Mouse (Mus musculus) limb, embryonic 13.5 days (tissue): ENCODE data around the gene Trpm2. TPM values are rescaled to one million over a fixed set of nuclear protein-coding genes. Genes with fewer than 3 reads are reported as not detected.
"Not testable (repeated sequence)": the region's sequence is repeated elsewhere in the genome, so short reads cannot be mapped to it uniquely, and the experiment has no call there.

ENCODE experiments used
- ATAC-seq: fragments of 200-750 bp; cut with Nextera tagmentation; 2 replicates; pipeline ENCODE4 v1.8.0; 2017; ENCODE audit warnings: low read depth, moderate number of reproducible peaks, moderate TSS enrichment; ENCODE audit not compliant: low FRiP score
- H3K27ac ChIP-seq: fragments of 300-500 bp; sonication (generic); 2 replicates; pipeline ENCODE4 v1.5.1; 2015; ENCODE audit warnings: inconsistent platforms, mild to moderate bottlenecking, moderate library complexity
- H3K27me3 ChIP-seq: fragments of 300-500 bp; sonication (generic); 2 replicates; pipeline ENCODE4 v1.6.1; 2015; ENCODE audit warnings: mild to moderate bottlenecking, inconsistent platforms
- H3K36me3 ChIP-seq: fragments of 300-500 bp; sonication (generic); 2 replicates; pipeline ENCODE4 v1.6.1; 2015; ENCODE audit warnings: inconsistent platforms, mild to moderate bottlenecking, moderate library complexity
- H3K4me1 ChIP-seq: fragments of 300-500 bp; sonication (generic); 2 replicates; pipeline ENCODE4 v1.6.1; 2015; ENCODE audit warnings: inconsistent platforms
- H3K4me2 ChIP-seq: fragments of 300-500 bp; sonication (generic); replicated peaks from 2 replicates; pipeline ENCODE4 v1.6.1; 2015; ENCODE audit warnings: inconsistent platforms, mild to moderate bottlenecking, moderate library complexity
- H3K4me3 ChIP-seq: fragments of 300-500 bp; sonication (generic); 2 replicates; pipeline ENCODE4 v1.5.1; 2015; ENCODE audit warnings: moderate library complexity, mild to moderate bottlenecking, inconsistent platforms
- H3K9ac ChIP-seq: fragments of 300-500 bp; sonication (generic); 2 replicates; pipeline ENCODE4 v1.6.1; 2015; ENCODE audit warnings: mild to moderate bottlenecking, inconsistent platforms
- H3K9me3 ChIP-seq: fragments of 300-500 bp; sonication (generic); 2 replicates; pipeline ENCODE4 v1.6.1; 2016; ENCODE audit warnings: inconsistent platforms
- WGBS: fragments of 180-500 bp; shearing (Covaris S2); methylation state at CpG from one replicate; pipeline ENCODE4 v1.1.7; 2015; 5-methylcytosine and 5-hydroxymethylcytosine counted together
- polyA plus RNA-seq: library from polyadenylated mRNA; unstranded; fragments of >200 nt; fragmentation: Nextera tagmentation; extraction: Ambion mirVana; gene quantifications from 2 replicates; pipeline ENCODE4 v1.2.1, GENCODE M21; 2015

Trpm2 gene
- 0.28 and 0.29 TPM in 2 replicates for polyA plus RNA-seq

DNA sequence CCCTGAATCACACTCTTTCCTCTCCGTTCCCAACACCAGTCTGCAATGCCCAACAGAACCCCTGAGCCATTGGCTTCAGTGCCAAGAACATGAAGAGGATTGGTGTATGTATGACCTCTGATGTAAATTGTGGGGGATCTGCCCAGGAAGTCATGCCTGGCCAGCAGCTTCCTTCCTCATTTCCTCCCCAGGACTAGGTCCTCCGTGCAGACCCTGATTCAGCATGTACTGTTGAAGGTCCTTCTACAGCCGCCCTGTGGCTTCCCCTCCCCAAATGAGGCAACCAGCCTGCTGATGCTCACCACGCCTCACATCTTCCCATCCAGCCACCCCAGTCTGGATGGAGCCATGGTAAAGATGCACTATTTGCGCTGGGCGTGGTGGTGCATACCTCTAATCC, at the start of gene Trpm2:
TSS of gene Trpm2 (minus strand) at position 83 of the 400 bp plus-strand sequence.
- no peaks in the 10 kb centered on the region for H3K36me3 ChIP-seq
- 0 out of 2 replicates have a peak, but pooled peaks cover 11% of the 10 kb centered on the region for H3K4me1 ChIP-seq
- ATAC-seq: no peak
- no peaks in the 10 kb centered on the region for H3K9me3 ChIP-seq
- peak within 1 kb of the TSS; percentile 41 for H3K4me3 ChIP-seq
- H3K9ac ChIP-seq: peak within 1 kb of the TSS; percentile 63
- H3K4me2 ChIP-seq: peak within 1 kb of the TSS; percentile 71
- WGBS: 86% methylated on average over 6 of the region's 6 CpGs
- H3K27me3 ChIP-seq: peaks cover 35% of the 10 kb centered on the region
- H3K27ac ChIP-seq: no peak within 1 kb of the TSS

GRCm38 (mm10) chr10:78019984-78020383, 49.6 kb upstream of the Trpm2 start:
- H3K9ac ChIP-seq, H3K27ac ChIP-seq, H3K27me3 ChIP-seq, ATAC-seq, H3K4me1 ChIP-seq, H3K4me3 ChIP-seq, H3K4me2 ChIP-seq, H3K9me3 ChIP-seq, H3K36me3 ChIP-seq: not testable (repeated sequence)
- WGBS: 95% methylated on average over 7 of the region's 11 CpGs

DNA sequence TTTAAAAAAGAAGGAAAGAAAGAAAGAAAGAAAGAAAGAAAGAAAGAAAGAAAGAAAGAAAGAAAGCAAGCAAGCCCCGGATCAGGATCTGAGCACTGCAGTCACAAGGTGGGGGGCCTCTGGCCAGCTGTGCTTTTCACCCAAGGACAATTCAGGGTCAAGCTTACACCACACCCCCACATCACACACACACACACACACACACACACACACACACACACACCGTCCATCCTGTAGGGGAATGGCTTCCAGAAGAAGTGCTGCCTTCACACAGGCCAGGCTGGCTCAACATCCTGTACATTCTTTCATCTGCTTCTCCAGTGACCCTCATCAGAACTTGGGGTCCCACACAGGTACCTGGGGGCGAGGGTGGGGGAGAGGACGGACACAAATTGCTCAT, 48.9 kb upstream of the Trpm2 start:
- no peak overlapping the region for H3K27ac ChIP-seq
- no peak overlapping the region for H3K9ac ChIP-seq
- no peaks in the 10 kb centered on the region for H3K36me3 ChIP-seq
- no peak overlapping the region for H3K4me2 ChIP-seq
- WGBS: 83% methylated on average over 4 of the region's 4 CpGs
- no peaks in the 10 kb centered on the region for H3K27me3 ChIP-seq
- H3K9me3 ChIP-seq: peaks cover 5% of the 10 kb centered on the region; the same call in 1 of the 2 replicates
- ATAC-seq: no peak
- H3K4me1 ChIP-seq: no peaks in the 10 kb centered on the region
- no peak overlapping the region for H3K4me3 ChIP-seq

DNA sequence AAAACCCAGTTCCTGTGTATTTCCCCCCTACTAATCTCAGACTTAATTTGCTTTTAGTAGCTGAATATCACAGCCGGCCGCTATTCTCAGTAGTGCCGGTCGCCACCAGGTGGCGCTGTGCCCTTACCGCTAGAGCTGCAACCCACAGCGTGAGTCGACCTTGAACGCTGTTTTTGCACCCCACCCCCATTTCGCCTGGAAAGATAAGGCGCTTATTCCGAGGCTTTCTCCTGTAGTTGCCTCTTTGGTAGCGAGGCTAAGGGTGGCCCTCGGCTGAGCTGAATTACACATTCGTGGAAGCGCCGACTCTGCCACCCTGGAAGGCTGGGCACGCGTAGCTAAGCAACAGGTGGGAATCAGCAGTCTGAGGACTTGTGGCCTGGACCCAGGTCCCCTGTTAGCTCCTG, 48.4 kb upstream of the Trpm2 start:
- Histone ChIP-seq H3K27ac (no peak overlapping the region), H3K27me3 (no peaks in the 10 kb centered on the region), H3K9ac (no peak overlapping the region), H3K36me3 (no peaks in the 10 kb centered on the region), H3K9me3 (peaks cover 6% of the 10 kb centered on the region; the same call in 1 of the 2 replicates), H3K4me2 (peak overlapping the region; percentile 63), H3K4me3 (peak overlapping the region; percentile 25; the same call in 1 of the 2 replicates), H3K4me1 (no peaks in the 10 kb centered on the region)
- WGBS: 10% methylated on average over 19 of the region's 19 CpGs
- peak; percentile 69 for ATAC-seq

DNA sequence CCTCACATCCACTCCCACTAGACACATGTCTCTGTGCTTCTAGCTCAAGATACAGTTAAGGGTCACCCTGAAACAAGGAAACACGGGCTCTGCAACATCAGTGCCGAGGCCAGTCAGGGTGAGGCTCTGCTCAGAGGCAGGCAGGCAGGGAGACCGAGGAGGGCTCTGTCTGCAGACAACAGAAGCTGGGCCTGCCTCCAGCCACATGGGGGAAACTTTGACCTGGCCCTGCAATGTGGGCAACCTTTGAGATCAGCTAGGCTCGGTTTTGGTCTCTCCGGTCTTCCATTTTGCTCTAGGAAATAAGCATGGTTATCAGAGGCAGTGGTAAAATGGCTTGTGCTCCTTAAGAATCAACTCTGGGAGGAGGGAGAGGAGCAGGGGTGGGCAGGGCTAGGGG, 46.0 kb upstream of the Trpm2 start:
- WGBS: 54% methylated on average over 5 of the region's 5 CpGs
- H3K27ac ChIP-seq: no peak overlapping the region
- no peaks in the 10 kb centered on the region for H3K4me1 ChIP-seq
- no peaks in the 10 kb centered on the region for H3K27me3 ChIP-seq
- no peak overlapping the region for H3K4me3 ChIP-seq
- ATAC-seq: no peak
- H3K36me3 ChIP-seq: no peaks in the 10 kb centered on the region
- H3K9ac ChIP-seq: no peak overlapping the region
- H3K4me2 ChIP-seq: no peak overlapping the region
- peaks cover 6% of the 10 kb centered on the region; the same call in 1 of the 2 replicates for H3K9me3 ChIP-seq

GRCm38 (mm10) chr10:78015489-78015888, 45.1 kb upstream of the Trpm2 start:
- Histone ChIP-seq H3K36me3 (no peaks in the 10 kb centered on the region), H3K4me3 (no peak overlapping the region), H3K9ac (no peak overlapping the region), H3K27ac (no peak overlapping the region), H3K9me3 (peaks cover 6% of the 10 kb centered on the region; the same call in 1 of the 2 replicates), H3K27me3 (no peaks in the 10 kb centered on the region), H3K4me2 (no peak overlapping the region), H3K4me1 (peaks cover 3% of the 10 kb centered on the region)
- WGBS: 83% methylated on average over 1 of the region's 1 CpGs
- ATAC-seq: no peak

- Histone ChIP-seq H3K4me1 (peaks cover 17% of the 10 kb centered on the region), H3K27me3 (no peaks in the 10 kb centered on the region), H3K9ac (no peak overlapping the region), H3K4me3 (no peak overlapping the region), H3K4me2 (no peak overlapping the region), H3K36me3 (no peaks in the 10 kb centered on the region), H3K27ac (no peak overlapping the region), H3K9me3 (peaks cover 6% of the 10 kb centered on the region; the same call in 1 of the 2 replicates)
- WGBS: 93% methylated on average over 18 of the region's 18 CpGs
- ATAC-seq: no peak
Observed at GRCm38 (mm10) chr10:78012661-78013495, 42.5 kb upstream of the Trpm2 start.

- 93% methylated on average over 5 of the region's 5 CpGs for WGBS
- H3K9ac ChIP-seq, H3K4me2 ChIP-seq, H3K27ac ChIP-seq, H3K4me3 ChIP-seq, H3K9me3 ChIP-seq, ATAC-seq, H3K27me3 ChIP-seq, H3K36me3 ChIP-seq: not testable (repeated sequence)
- peaks cover 35% of the 10 kb centered on the region for H3K4me1 ChIP-seq
Observed at GRCm38 (mm10) chr10:78011116-78011515, 40.8 kb upstream of the Trpm2 start.

- H3K27ac ChIP-seq: peak overlapping the region; percentile 63; the same call in 1 of the 2 replicates
- peaks cover 6% of the 10 kb centered on the region; the same call in 1 of the 2 replicates for H3K9me3 ChIP-seq
- peak overlapping the region; percentile 51 for H3K9ac ChIP-seq
- H3K4me3 ChIP-seq: peak overlapping the region; percentile 65
- H3K4me2 ChIP-seq: peak overlapping the region; percentile 93
- no peaks in the 10 kb centered on the region for H3K27me3 ChIP-seq
- WGBS: 14% methylated on average over 10 of the region's 10 CpGs
- no peak for ATAC-seq
- peaks cover 39% of the 10 kb centered on the region for H3K4me1 ChIP-seq
- H3K36me3 ChIP-seq: peaks cover 7% of the 10 kb centered on the region; the same call in 1 of the 2 replicates
Observed at GRCm38 (mm10) chr10:78010335-78010734, 40.0 kb upstream of the Trpm2 start.

DNA sequence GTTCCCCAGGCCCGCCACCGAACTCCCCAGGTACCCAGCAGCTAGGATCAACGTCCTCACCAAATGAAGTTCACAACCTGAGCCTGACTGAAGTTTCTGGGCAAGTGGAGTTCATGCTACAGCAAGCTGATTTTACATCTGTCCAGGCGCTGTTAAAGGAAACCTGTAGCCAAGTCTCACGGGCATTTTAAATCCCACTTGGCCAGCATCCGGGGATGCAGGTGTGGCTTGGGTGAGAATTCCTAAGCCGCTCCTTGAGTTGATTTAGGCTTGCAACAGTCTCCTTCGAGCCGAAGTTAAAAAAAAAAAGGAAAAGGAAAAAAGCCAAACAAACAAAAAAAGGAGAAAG, 39.6 kb upstream of the Trpm2 start, which contains the start of gene Pfkl:
TSS of gene Pfkl (minus strand) at position 139 of the 349 bp plus-strand sequence.
- peak within 1 kb of the TSS; percentile 82 for H3K9ac ChIP-seq
- peak; percentile 17; the same call in 1 of the 2 replicates for ATAC-seq
- peak within 1 kb of the TSS; percentile 96 for H3K27ac ChIP-seq
- peaks cover 39% of the 10 kb centered on the region for H3K4me1 ChIP-seq
- H3K9me3 ChIP-seq: peaks cover 6% of the 10 kb centered on the region; the same call in 1 of the 2 replicates
- under 1% methylated on average over 9 of the region's 9 CpGs for WGBS
- H3K36me3 ChIP-seq: peaks cover 11% of the 10 kb centered on the region; the same call in 1 of the 2 replicates
- H3K4me2 ChIP-seq: peak within 1 kb of the TSS; percentile 93
- no peaks in the 10 kb centered on the region for H3K27me3 ChIP-seq
- H3K4me3 ChIP-seq: peak within 1 kb of the TSS; percentile 65

DNA sequence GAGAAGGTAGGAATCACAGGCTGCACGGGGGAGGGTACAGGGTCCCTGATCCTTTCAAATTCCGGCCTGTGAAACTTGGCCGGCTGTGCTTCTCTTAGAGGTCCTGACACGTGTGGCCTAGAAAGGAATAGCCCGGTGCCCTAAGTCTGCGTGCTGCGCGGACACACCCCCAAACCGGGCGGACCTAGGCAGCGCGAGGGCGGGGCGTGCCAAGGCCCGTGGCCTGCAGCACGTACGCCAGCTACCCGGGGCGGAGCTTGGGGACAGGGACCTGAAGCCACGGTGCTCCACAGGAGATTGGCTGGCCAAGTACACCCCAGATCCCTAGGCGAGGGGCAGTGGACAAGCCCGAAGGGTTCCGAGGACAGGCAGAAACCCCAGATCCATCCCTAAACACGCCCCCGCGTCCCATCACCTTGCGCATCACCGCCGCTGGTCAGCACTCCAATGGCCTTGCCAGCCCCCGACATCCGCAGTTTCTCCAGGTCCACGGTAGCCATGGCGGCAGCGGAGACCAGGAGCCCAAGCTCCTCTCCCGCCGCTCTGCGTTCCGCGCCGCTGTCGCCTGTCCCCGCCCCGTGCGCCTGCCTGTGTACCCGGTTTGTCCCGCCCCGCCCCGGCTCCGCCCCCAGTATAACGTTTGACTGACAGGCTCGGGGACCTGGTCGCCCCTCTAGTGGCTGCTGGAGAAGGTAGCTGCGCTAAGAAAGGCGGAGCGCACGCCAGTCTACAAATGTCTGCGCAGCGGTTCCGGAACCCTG, 39.0 kb upstream of the Trpm2 start:
- Histone ChIP-seq H3K9ac (peak overlapping the region; percentile 82), H3K4me3 (peak overlapping the region; percentile 65), H3K27me3 (no peaks in the 10 kb centered on the region), H3K4me2 (peak overlapping the region; percentile 93), H3K4me1 (peaks cover 39% of the 10 kb centered on the region), H3K9me3 (0 out of 2 replicates have a peak, but pooled peaks cover 1% of the 10 kb centered on the region), H3K27ac (peak overlapping the region; percentile 96), H3K36me3 (peaks cover 17% of the 10 kb centered on the region)
- WGBS: under 1% methylated on average over 59 of the region's 59 CpGs
- ATAC-seq: peak; percentile 95

- Histone ChIP-seq H3K4me1 (peaks cover 39% of the 10 kb centered on the region), H3K4me2 (peak overlapping the region; percentile 93), H3K9me3 (no peaks in the 10 kb centered on the region), H3K27me3 (no peaks in the 10 kb centered on the region), H3K27ac (0 out of 2 replicates have a peak overlapping the region, but pooled peaks have one; percentile 96), H3K4me3 (peak overlapping the region; percentile 65), H3K36me3 (peaks cover 17% of the 10 kb centered on the region), H3K9ac (peak overlapping the region; percentile 82)
- WGBS: 76% methylated on average over 3 of the region's 3 CpGs
- no peak for ATAC-seq
Observed at GRCm38 (mm10) chr10:78008169-78008568, 37.8 kb upstream of the Trpm2 start.
